Mouse (Mus musculus) cortical plate, adult 2 months (tissue): Measurements from ENCODE around the gene Tcf7. TPM values are rescaled to one million over a fixed set of nuclear protein-coding genes. Genes with fewer than 3 reads are reported as not detected.
"Not testable (repeated sequence)": the region's sequence is repeated elsewhere in the genome, so short reads cannot be mapped to it uniquely, and the experiment has no call there.

ENCODE experiments used
- H3K27ac ChIP-seq: fragments of 200-500 bp; 2 replicates; pipeline ENCODE4 v1.5.1; 2012; ENCODE audit warnings: low read length, control low read depth, inconsistent platforms; ENCODE audit not compliant: insufficient read depth
- H3K4me1 ChIP-seq: fragments of 200-500 bp; 2 replicates; pipeline ENCODE4 v1.6.1; 2011; ENCODE audit warnings: low read length; ENCODE audit not compliant: control insufficient read depth, insufficient read depth
- H3K4me3 ChIP-seq: fragments of 200-500 bp; 2 replicates; pipeline ENCODE4 v1.5.1; 2011; ENCODE audit warnings: mild to moderate bottlenecking, low read length, control low read depth; ENCODE audit not compliant: insufficient read depth
- CTCF ChIP-seq: fragments of 200-500 bp; IDR thresholded peaks from 2 replicates; pipeline ENCODE4 v1.5.1; 2011; ENCODE audit warnings: mild to moderate bottlenecking, control low read depth, low read length; ENCODE audit not compliant: insufficient read depth; ENCODE audit errors: extremely low read depth
- POLR2A ChIP-seq: fragments of 200-500 bp; IDR thresholded peaks from 2 replicates; pipeline ENCODE4 v1.6.1; 2011; ENCODE audit warnings: mild to moderate bottlenecking, low read length, control low read depth; ENCODE audit not compliant: insufficient read depth; ENCODE audit errors: extremely low read depth
- polyA plus RNA-seq: library from polyadenylated mRNA; depleted of rRNA; stranded (reverse); fragments of >200 nt; gene quantifications from 2 replicates; pipeline ENCODE4 v1.2.3, GENCODE M21; 2012; rRNA removed

The Tcf7 gene
- polyA plus RNA-seq, 1 experiment: 6.1 TPM

DNA sequence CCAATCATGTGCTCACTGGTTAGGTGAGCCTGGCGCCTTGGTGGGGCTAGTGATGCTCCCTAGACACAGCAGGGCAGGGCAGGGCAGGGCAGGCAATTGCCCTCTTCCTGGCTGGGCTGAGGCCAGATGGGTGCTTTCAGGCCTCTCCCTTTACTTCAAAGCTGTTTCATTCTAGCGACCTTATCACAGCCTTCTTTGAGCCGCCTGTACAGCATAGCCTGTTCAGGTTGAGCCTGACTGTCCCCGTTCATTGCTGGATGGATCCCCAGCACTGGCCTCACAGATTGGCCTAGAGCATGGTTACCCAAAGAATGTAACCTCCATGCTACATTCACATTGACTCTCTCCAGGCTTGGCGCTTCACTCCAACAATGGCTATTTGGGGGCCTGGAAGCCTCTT is 52.1 kb downstream of the Tcf7 start:
- H3K4me3 ChIP-seq: no peak overlapping the region; the same call in 1 of the 2 replicates
- no peak overlapping the region for H3K27ac ChIP-seq
- H3K4me1 ChIP-seq: peaks cover 4% of the 10 kb centered on the region; the same call in 1 of the 2 replicates
- TF ChIP-seq CTCF (no peak), POLR2A (no peak)

GRCm38 (mm10) chr11:52228722-52229448 is 53.9 kb downstream of the Tcf7 start:
- TF ChIP-seq POLR2A (no peak), CTCF (no peak)
- Histone ChIP-seq H3K27ac (no peak overlapping the region), H3K4me1 (peaks cover 1% of the 10 kb centered on the region; the same call in 1 of the 2 replicates), H3K4me3 (no peak overlapping the region)

DNA sequence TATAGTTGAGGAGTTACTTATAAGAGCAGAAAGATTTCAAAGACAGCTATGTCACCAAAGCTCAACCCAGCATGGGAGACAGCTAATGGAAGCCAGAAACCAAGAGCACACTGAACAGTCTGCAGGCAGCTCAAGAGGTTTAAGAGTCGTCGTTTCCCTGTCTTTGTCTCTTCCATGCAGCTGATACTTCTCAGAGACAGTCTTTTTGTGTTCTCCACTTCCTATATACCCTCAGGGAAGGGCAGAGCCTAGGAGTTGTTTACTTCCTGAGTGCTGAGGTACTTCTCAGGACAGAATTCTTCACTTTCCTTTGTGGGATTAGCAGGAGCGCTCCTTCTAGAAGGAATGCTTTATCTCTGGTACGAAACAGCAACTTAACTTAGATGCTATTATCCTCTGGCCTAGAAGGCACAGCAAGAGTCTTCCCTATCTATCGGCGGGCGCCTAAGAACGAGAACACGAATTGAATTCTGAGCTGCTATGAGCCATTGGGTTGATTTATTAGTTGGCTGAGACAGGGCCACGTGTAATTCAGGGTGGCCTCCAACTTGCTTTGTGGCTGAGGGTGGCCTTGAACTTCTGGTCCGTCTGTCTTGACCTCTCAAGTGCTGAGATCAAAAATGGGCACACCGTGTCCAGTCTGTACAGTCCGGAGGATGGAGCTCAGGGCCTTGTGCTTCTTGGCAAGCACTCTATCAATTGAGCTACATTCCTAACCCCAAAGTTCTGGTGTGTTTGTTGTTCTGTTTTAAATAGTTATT is 55.2 kb downstream of the Tcf7 start:
- H3K4me1 ChIP-seq: no peaks in the 10 kb centered on the region; the same call in 1 of the 2 replicates
- H3K27ac ChIP-seq: no peak overlapping the region
- no peak overlapping the region for H3K4me3 ChIP-seq
- TF ChIP-seq POLR2A (no peak), CTCF (no peak)

GRCm38 (mm10) chr11:52227053-52227452 is 55.8 kb downstream of the Tcf7 start:
- no peak overlapping the region for H3K4me3 ChIP-seq
- H3K4me1 ChIP-seq: no peaks in the 10 kb centered on the region
- no peak overlapping the region for H3K27ac ChIP-seq
- TF ChIP-seq CTCF (no peak), POLR2A (no peak)

DNA sequence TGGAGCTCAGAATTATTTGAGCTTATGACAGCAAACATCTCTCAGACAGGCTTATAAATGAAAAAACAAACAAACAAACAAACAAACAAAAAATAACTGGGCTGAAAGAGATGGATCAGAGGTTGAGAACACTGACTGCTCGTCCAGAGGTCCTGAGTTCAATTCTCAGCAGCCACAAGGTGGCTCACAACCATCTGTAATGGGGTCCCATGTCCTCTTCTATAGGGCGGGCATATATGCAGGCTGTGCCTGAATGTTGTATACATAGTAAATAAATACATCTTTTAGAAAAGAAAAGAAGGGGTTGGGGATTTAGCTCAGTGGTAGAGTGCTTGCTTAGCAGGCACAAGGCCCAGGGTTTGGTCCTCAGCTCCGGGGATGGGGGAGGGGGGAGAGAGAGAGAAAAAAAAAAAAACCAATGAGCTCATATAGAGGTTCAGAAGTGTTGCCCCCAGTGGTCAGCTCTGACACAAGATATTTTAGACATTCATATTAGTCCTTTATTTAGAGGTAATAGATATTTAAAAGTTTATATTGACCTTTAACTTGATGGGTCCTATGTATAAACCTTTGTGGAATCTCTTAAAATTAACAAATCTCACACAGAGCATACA is 56.7 kb downstream of the Tcf7 start:
- TF ChIP-seq CTCF (no peak), POLR2A (no peak)
- no peak overlapping the region for H3K27ac ChIP-seq
- H3K4me1 ChIP-seq: no peaks in the 10 kb centered on the region
- H3K4me3 ChIP-seq: no peak overlapping the region

DNA sequence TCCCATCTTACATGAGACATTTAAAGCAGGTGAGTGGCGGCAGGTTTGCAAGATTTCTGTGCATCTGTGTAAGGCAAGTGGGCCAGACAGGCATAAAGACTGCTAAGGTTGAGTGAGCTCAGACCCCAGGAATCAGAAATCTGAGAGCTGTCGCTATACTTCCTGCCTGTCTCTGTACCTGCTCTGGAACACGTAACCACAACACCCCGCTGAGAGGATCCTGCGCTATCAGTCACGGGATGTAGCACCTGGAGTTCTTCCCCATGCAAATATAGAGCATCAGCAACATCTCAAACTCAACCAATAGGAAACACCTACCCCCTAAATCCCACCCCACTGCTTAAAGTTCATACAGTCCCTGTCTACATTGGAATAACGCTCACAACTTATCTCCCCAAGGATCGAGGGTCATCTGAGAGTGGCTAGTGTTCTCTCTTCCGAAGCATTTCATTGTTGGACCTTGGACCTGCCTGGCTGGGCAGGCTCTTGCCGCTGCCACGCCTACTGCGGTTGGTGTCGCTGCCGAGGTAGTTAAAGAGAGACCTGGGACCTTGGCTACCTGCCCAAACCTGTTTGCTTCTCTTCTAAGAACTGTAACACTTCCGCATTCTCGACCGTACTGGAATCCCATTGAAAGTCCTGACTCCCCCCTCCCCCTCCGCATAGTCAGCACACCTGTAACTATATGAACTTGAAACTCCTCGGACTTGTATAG is 58.7 kb downstream of the Tcf7 start:
- no peak overlapping the region for H3K27ac ChIP-seq
- TF ChIP-seq POLR2A (no peak), CTCF (no peak)
- H3K4me1 ChIP-seq: no peaks in the 10 kb centered on the region
- H3K4me3 ChIP-seq: no peak overlapping the region

- TF ChIP-seq CTCF (peak; percentile 47), POLR2A (no peak)
- no peak overlapping the region for H3K27ac ChIP-seq
- H3K4me3 ChIP-seq: no peak overlapping the region
- H3K4me1 ChIP-seq: no peaks in the 10 kb centered on the region
Observed at GRCm38 (mm10) chr11:52222891-52223290, 59.9 kb downstream of the Tcf7 start.

- H3K27ac ChIP-seq, H3K4me1 ChIP-seq, H3K4me3 ChIP-seq: not testable (repeated sequence)
Observed at GRCm38 (mm10) chr11:52221921-52222320, 60.9 kb downstream of the Tcf7 start.

- Histone ChIP-seq H3K4me1 (no peaks in the 10 kb centered on the region), H3K4me3 (no peak overlapping the region), H3K27ac (no peak overlapping the region)
- TF ChIP-seq CTCF: peak; percentile 87
- TF ChIP-seq POLR2A: no peak
Observed at GRCm38 (mm10) chr11:52220282-52220681, 62.5 kb downstream of the Tcf7 start.

DNA sequence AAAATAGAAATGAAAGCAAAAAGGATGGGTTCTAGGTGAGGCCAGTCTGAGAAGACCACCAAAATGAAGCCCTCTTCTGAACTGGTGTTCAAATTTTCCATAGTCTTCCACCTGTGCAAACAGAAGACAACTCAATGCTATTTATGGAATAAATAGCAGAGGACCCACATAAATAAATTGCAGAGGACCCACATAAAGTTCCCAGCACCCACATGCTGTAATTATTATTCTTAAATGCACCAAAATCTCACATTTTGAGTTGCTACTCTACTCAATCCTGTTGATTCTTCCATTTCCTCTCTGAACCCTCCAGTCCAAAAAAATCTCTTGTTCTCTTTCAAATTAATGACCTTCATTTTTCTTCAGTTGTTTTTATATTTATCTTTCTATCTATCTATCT is 68.9 kb downstream of the Tcf7 start, which contains the start of gene Olfr1371:
Gene Olfr1371, minus strand, starts transcription at position 101 of the 400 bp plus-strand sequence.
- H3K4me3 ChIP-seq: no peak within 1 kb of the TSS
- TF ChIP-seq POLR2A (no peak), CTCF (no peak)
- H3K27ac ChIP-seq: no peak within 1 kb of the TSS
- no peaks in the 10 kb centered on the region for H3K4me1 ChIP-seq

Other genes starting within 250 kb of the Tcf7 start
- 106 and 107 TPM in 2 replicates for gene Ppp2ca, start 184.3 kb downstream of the Tcf7 start, polyA plus RNA-seq
- gene Olfr1373, start 137.5 kb downstream of the Tcf7 start, polyA plus RNA-seq: not detected in 2 replicates
- not detected in 2 replicates for gene Olfr1371, start 69.0 kb downstream of the Tcf7 start, polyA plus RNA-seq
- gene Skp1a, start 51.0 kb downstream of the Tcf7 start, polyA plus RNA-seq: 303 and 315 TPM in 2 replicates
- gene Vdac1, start 77.8 kb upstream of the Tcf7 start, polyA plus RNA-seq: 355 and 362 TPM in 2 replicates
- gene 9530068E07Rik, start 113.4 kb upstream of the Tcf7 start, polyA plus RNA-seq: 78.5 and 79.1 TPM in 2 replicates